Mouse (Mus musculus): ENCODE measurements around the gene Eps8. TPM values are rescaled to one million over a fixed set of nuclear protein-coding genes. Genes with fewer than 3 reads are reported as not detected.

Eps8 gene
- polyA plus RNA-seq, 1 experiment from 2014 or later = 9.9 TPM

DNA sequence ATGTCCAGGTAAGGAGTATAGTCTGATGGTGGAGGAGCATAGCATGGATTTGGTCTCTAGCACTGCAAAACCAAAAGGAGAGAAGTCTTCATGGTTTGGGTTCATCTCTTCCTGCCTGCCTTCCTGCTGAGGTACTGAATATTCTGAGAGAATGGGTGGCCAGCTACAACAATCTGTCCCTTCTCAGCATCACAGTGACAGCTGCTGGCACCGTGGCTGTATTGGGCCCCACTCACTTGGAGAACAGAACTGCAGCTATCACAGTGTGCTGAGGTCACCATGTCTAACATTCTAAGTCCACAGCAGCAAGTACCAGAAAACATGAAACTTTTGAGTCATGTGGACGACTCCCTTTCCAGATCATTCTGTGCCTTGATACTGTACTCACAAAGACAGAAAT lies 107.1 kb downstream of the Eps8 start:
- H3K9me3 ChIP-seq = no peaks in the 10 kb centered on the region
- 76% methylated on average over 2 of the region's 2 CpGs for WGBS
- peaks cover 12% of the 10 kb centered on the region for H3K4me1 ChIP-seq
- H3K36me3 ChIP-seq (replicated peaks) = no peaks in the 10 kb centered on the region
- H3K4me2 ChIP-seq = no peak overlapping the region
- H3K27me3 ChIP-seq = peaks cover 5% of the 10 kb centered on the region; the same call in 1 of the 2 replicates
- no peak overlapping the region for H3K4me3 ChIP-seq (replicated peaks)
- no peak for ATAC-seq (ENCODE audit: low FRiP score)
- H3K9ac ChIP-seq = no peak overlapping the region
- H3K27ac ChIP-seq = no peak overlapping the region

GRCm38 (mm10) chr6:137546101-137546500 lies 108.6 kb downstream of the Eps8 start:
- no peak for ATAC-seq (ENCODE audit: low FRiP score)
- H3K9me3 ChIP-seq = no peaks in the 10 kb centered on the region
- H3K9ac ChIP-seq = no peak overlapping the region
- no peak overlapping the region for H3K27ac ChIP-seq
- H3K4me2 ChIP-seq = no peak overlapping the region
- no peak overlapping the region for H3K4me3 ChIP-seq (replicated peaks)
- 83% methylated on average over 6 of the region's 6 CpGs for WGBS
- H3K27me3 ChIP-seq = peaks cover 14% of the 10 kb centered on the region
- peaks cover 27% of the 10 kb centered on the region for H3K4me1 ChIP-seq
- no peaks in the 10 kb centered on the region for H3K36me3 ChIP-seq (replicated peaks)

- no peaks in the 10 kb centered on the region for H3K9me3 ChIP-seq
- ATAC-seq (ENCODE audit: low FRiP score) = no peak
- H3K27ac ChIP-seq = no peak overlapping the region
- no peak overlapping the region for H3K4me2 ChIP-seq
- no peaks in the 10 kb centered on the region for H3K36me3 ChIP-seq (replicated peaks)
- H3K27me3 ChIP-seq = peaks cover 20% of the 10 kb centered on the region
- peaks cover 30% of the 10 kb centered on the region for H3K4me1 ChIP-seq
- 76% methylated on average over 3 of the region's 3 CpGs for WGBS
- H3K4me3 ChIP-seq (replicated peaks) = no peak overlapping the region
- H3K9ac ChIP-seq = no peak overlapping the region
Measured at GRCm38 (mm10) chr6:137545341-137545740, 109.3 kb downstream of the Eps8 start.

GRCm38 (mm10) chr6:137542231-137543152 lies 112.2 kb downstream of the Eps8 start:
- peak overlapping the region; percentile 25 for H3K4me2 ChIP-seq
- H3K27me3 ChIP-seq = peaks cover 20% of the 10 kb centered on the region
- H3K27ac ChIP-seq = peak overlapping the region; percentile 53
- no peak overlapping the region for H3K9ac ChIP-seq
- 5% methylated on average over 10 of the region's 10 CpGs for WGBS
- peaks cover 30% of the 10 kb centered on the region for H3K4me1 ChIP-seq
- ATAC-seq (ENCODE audit: low FRiP score) = peak; percentile 85
- no peak overlapping the region for H3K4me3 ChIP-seq (replicated peaks)
- H3K36me3 ChIP-seq (replicated peaks) = no peaks in the 10 kb centered on the region
- no peaks in the 10 kb centered on the region for H3K9me3 ChIP-seq

DNA sequence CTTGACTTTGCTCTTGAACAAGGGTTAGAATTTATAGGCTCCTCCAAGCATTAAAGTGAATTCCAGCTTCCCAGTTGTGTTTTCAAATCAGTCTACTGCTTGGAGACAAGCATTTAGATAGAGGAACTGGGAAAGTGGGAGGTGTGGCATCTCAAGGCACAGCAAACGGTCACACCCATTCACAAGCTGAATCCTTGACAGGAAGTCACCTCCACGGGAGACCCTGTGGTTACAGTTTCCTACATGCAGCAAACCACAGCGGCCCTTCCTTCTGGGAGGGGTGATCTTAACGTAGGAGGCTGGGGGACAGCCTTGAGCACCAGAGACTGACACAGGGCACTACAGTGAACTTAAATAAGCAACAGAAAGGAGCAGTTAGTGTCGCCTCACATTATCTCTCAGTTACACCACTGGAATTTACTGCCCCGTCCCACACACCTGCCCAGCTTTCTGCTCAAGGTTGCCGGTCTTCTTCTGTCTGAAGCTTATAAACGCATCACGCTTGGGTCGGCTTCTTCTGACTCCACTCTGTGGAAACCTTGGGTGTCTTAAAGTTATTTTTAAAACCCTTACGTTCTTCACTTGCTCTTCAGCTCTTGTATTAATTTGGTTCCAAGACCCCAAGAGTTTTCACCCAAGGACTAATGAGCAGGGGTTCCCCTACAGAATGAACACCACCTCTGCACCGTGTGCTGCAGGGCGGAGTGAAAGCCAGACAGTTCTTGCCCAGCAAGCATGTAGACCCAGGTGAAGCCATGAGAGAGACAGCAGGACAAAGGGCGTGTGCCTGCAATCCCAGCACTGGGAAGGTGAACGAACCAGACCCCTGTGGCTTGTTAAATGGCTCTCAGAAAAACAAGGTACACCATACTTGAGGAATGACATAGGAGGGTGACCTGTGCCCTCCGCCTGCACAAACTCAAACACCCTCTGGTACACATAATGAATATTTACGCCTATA lies 113.2 kb downstream of the Eps8 start:
- H3K27ac ChIP-seq = no peak overlapping the region
- no peak overlapping the region for H3K4me3 ChIP-seq (replicated peaks)
- H3K27me3 ChIP-seq = peaks cover 20% of the 10 kb centered on the region
- ATAC-seq (ENCODE audit: low FRiP score) = no peak
- 54% methylated on average over 17 of the region's 17 CpGs for WGBS
- H3K4me1 ChIP-seq = peaks cover 30% of the 10 kb centered on the region
- H3K9me3 ChIP-seq = no peaks in the 10 kb centered on the region
- H3K9ac ChIP-seq = no peak overlapping the region
- H3K4me2 ChIP-seq = peak overlapping the region; percentile 25; the same call in 1 of the 2 replicates
- no peaks in the 10 kb centered on the region for H3K36me3 ChIP-seq (replicated peaks)

GRCm38 (mm10) chr6:137540800-137541199 lies 113.9 kb downstream of the Eps8 start:
- peaks cover 20% of the 10 kb centered on the region for H3K27me3 ChIP-seq
- H3K36me3 ChIP-seq (replicated peaks) = no peaks in the 10 kb centered on the region
- H3K4me3 ChIP-seq (replicated peaks) = no peak overlapping the region
- H3K4me2 ChIP-seq = no peak overlapping the region
- no peak overlapping the region for H3K27ac ChIP-seq
- WGBS = 79% methylated on average over 5 of the region's 5 CpGs
- H3K9me3 ChIP-seq = no peaks in the 10 kb centered on the region
- peaks cover 30% of the 10 kb centered on the region for H3K4me1 ChIP-seq
- no peak overlapping the region for H3K9ac ChIP-seq
- ATAC-seq (ENCODE audit: low FRiP score) = no peak

DNA sequence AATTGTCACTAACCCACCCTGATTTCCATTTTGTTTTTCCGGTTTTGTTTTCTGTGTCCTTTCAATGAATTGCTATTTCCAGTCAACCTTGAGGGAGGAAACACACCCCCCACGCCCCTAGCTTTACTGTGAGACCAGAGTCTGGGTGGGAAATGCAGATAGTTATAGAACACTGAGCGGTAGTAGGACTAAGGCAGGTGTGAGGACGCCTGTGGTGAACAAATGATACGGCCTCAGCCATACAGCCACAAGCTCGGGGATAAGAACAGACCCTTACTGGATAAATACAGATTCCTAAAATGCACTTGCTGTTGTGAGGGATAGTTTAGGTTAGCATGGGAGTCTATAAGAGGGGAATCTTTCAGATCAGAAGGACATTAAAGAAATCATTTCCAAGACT lies 114.3 kb downstream of the Eps8 start:
- Histone ChIP-seq H3K36me3 (replicated peaks) (no peaks in the 10 kb centered on the region), H3K4me3 (replicated peaks) (no peak overlapping the region), H3K9me3 (no peaks in the 10 kb centered on the region), H3K4me1 (peaks cover 30% of the 10 kb centered on the region), H3K27ac (no peak overlapping the region), H3K9ac (no peak overlapping the region), H3K27me3 (peaks cover 20% of the 10 kb centered on the region), H3K4me2 (no peak overlapping the region)
- no peak for ATAC-seq (ENCODE audit: low FRiP score)
- WGBS = 93% methylated on average over 6 of the region's 6 CpGs

GRCm38 (mm10) chr6:137539219-137539618 lies 115.5 kb downstream of the Eps8 start:
- no peak overlapping the region for H3K27ac ChIP-seq
- peaks cover 30% of the 10 kb centered on the region for H3K4me1 ChIP-seq
- WGBS = 90% methylated on average over 7 of the region's 7 CpGs
- H3K9ac ChIP-seq = no peak overlapping the region
- peaks cover 20% of the 10 kb centered on the region for H3K27me3 ChIP-seq
- no peaks in the 10 kb centered on the region for H3K9me3 ChIP-seq
- H3K4me3 ChIP-seq (replicated peaks) = no peak overlapping the region
- H3K36me3 ChIP-seq (replicated peaks) = no peaks in the 10 kb centered on the region
- no peak for ATAC-seq (ENCODE audit: low FRiP score)
- no peak overlapping the region for H3K4me2 ChIP-seq

DNA sequence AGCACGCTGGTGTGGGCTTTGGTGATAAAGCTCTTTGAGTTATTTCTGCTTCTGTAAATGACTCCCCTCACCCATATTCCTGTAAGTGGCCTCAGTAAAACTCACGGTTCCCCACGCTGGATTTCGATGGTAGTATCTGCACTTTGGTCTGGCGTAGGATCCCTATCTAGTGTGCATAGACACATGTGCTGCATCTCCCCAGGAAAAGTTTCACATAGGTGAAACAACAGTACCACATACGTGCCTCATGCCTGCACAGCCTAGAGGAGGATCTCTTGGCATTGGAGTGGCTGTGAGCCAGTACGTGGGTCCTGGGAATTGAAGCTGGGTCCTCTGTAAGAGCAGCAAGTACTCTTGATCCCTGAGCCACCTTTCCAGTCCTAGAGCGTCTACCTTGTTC lies 121.9 kb downstream of the Eps8 start:
- Histone ChIP-seq H3K27ac (no peak overlapping the region), H3K9me3 (no peaks in the 10 kb centered on the region), H3K36me3 (replicated peaks) (no peaks in the 10 kb centered on the region), H3K27me3 (no peaks in the 10 kb centered on the region), H3K4me1 (no peaks in the 10 kb centered on the region; the same call in 1 of the 2 replicates), H3K9ac (no peak overlapping the region), H3K4me3 (replicated peaks) (no peak overlapping the region), H3K4me2 (no peak overlapping the region)
- 93% methylated on average over 8 of the region's 8 CpGs for WGBS
- ATAC-seq (ENCODE audit: low FRiP score) = no peak

DNA sequence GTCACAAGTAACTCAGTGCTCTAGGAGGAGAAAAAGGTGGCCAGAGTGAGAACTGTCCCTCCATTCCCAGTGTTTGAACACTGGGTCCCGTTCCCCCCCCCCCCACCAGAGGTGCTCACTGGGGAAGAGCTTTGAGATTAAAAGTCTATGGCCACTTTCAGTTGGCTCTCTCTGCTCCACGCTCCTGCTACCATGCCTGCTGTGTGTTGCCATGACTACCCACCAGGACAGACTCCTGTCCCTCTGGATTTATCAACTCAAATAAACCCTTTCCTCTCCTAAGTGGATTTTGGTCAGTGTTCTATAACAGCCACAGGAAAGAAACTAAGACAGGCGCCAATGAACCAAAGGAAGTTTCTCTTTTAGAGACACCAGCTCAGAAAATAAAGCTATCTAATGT lies 128.9 kb downstream of the Eps8 start:
- Histone ChIP-seq H3K9me3 (no peaks in the 10 kb centered on the region), H3K4me3 (replicated peaks) (no peak overlapping the region), H3K4me1 (peaks cover 5% of the 10 kb centered on the region), H3K9ac (no peak overlapping the region), H3K27me3 (no peaks in the 10 kb centered on the region), H3K36me3 (replicated peaks) (no peaks in the 10 kb centered on the region), H3K4me2 (no peak overlapping the region), H3K27ac (no peak overlapping the region)
- 4% methylated on average over 3 of the region's 3 CpGs for WGBS
- ATAC-seq (ENCODE audit: low FRiP score) = 0 out of 2 replicates have a peak, but pooled peaks have one; percentile 55

DNA sequence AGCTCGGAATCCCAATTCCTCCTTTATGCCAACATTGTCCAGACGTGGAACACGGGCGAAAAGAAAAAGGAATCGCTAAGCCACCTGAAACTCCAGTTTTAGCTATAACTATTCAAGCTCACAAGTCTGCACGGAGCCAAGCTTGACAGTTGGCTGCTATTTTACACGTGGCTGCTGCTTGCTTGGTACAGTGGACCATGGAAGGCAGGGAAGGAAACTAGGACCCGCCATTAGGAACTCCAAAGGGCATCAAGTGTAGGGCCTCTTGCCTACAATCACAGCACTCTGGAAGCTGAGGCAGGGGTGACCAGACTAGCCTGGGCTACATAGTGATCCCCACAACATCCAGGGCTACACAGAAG lies 134.4 kb downstream of the Eps8 start:
- Histone ChIP-seq H3K27ac (no peak overlapping the region), H3K4me2 (no peak overlapping the region), H3K4me1 (peaks cover 4% of the 10 kb centered on the region; the same call in 1 of the 2 replicates), H3K9ac (no peak overlapping the region), H3K36me3 (replicated peaks) (no peaks in the 10 kb centered on the region), H3K9me3 (no peaks in the 10 kb centered on the region), H3K4me3 (replicated peaks) (no peak overlapping the region), H3K27me3 (no peaks in the 10 kb centered on the region)
- no peak for ATAC-seq (ENCODE audit: low FRiP score)
- 86% methylated on average over 8 of the region's 8 CpGs for WGBS
